21 mouse cellular contexts compared by ENCODE assay signal in the genomic region with DNA sequence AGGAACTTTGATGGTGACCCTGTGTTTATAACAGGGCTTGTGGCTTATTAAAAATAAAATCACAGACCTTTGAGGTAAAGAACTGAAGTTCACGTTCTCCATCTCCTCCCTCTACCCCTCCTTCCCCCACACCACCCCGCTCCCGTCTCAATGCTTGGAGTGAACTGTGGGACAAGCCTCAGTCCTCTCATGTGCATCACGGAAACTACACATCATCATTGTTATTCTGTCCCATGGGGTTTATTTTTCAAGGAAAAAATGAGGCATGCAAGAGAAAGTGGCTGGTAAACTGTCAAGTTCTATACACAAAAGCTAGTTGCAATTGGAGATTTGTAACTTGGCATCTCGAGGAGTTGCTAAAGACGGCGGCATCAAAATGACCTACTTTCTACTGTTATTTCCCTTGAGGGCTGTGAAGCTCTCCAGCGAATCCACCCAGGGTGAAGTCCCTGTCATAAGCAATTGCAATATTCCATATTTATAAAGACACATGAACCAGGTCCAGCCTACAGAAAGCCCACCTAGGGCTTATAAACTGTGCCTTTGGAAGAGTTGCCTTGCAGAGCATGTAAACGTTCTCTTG.
"Had no signal": no experiment of that assay in that cellular context is flagged by ENCODE, and none has a peak within 500 bp of the region (broad histone marks: within the 10 kb centered on the region; RNA-seq: fewer than 3 reads in every experiment).

No protein-coding gene starts in this region.

- H3K9me3 ChIP-seq: kidney, embryonic 15.5 days; limb, embryonic 12.5 days; limb, embryonic 15.5 days; liver, embryonic 15.5 days; midbrain, embryonic 12.5 days; midbrain, embryonic 15.5 days; neural tube, embryonic 12.5 days; neural tube, embryonic 15.5 days had no signal

- H3K4me3 ChIP-seq: kidney, embryonic 15.5 days; left cerebral cortex, adult 2 months; limb, embryonic 12.5 days; limb, embryonic 15.5 days; liver, embryonic 15.5 days; midbrain, embryonic 12.5 days; midbrain, embryonic 15.5 days; neural tube, embryonic 12.5 days; neural tube, embryonic 15.5 days had no signal

- H3K36me3 ChIP-seq: kidney, embryonic 15.5 days; limb, embryonic 12.5 days; limb, embryonic 15.5 days; liver, embryonic 15.5 days; midbrain, embryonic 12.5 days; midbrain, embryonic 15.5 days; neural tube, embryonic 12.5 days; neural tube, embryonic 15.5 days had no signal

- DNase-seq: kidney, adult 8-10 months; kidney, postnatal 10 days; kidney, postnatal 36 days; layer of hippocampus, postnatal 36 days; lung, embryonic 14.5 days; lung, postnatal 14 days; thymus, adult 2 months; thymus, postnatal 14 days; thymus, postnatal 4 days had no signal

- H3K27me3 ChIP-seq: limb, embryonic 12.5 days; limb, embryonic 15.5 days; liver, embryonic 15.5 days; midbrain, embryonic 15.5 days; neural tube, embryonic 12.5 days; neural tube, embryonic 15.5 days had no signal

- H3K9ac ChIP-seq: kidney, embryonic 15.5 days; limb, embryonic 12.5 days; limb, embryonic 15.5 days; liver, embryonic 15.5 days; lung, embryonic 14.5 days; midbrain, embryonic 12.5 days; midbrain, embryonic 15.5 days; neural tube, embryonic 12.5 days; neural tube, embryonic 15.5 days had no signal

- H3K4me2 ChIP-seq: kidney, embryonic 15.5 days; limb, embryonic 12.5 days; limb, embryonic 15.5 days; liver, embryonic 11.5 days; liver, embryonic 15.5 days; lung, embryonic 14.5 days; midbrain, embryonic 12.5 days; midbrain, embryonic 15.5 days; neural tube, embryonic 12.5 days; neural tube, embryonic 15.5 days had no signal

- H3K27ac ChIP-seq: kidney, embryonic 15.5 days; left cerebral cortex, adult 2 months; limb, embryonic 12.5 days; limb, embryonic 15.5 days; liver, embryonic 15.5 days; macrophage; midbrain, embryonic 12.5 days; midbrain, embryonic 15.5 days; neural tube, embryonic 12.5 days; neural tube, embryonic 15.5 days; stomach, postnatal 0 days had no signal

- ATAC-seq: midbrain, embryonic 15.5 days had no signal
